Mouse (Mus musculus) mouse embryonic stem cell (cell line): ENCODE results near the gene S100a9.

Experiments
- in situ Hi-C, 2 experiments: fragments of 300-500 bp; cut with MboI; formaldehyde crosslinking; loops; 1 replicate in 1 of 2; 3 replicates in 1 of 2; pipeline ENCODE4 v1.14.3; 2019 to 2020; ENCODE audit warnings: low sequenced_read_pairs in 2 of 2, low pct_unique_long_range_greater_than_20kb in 1 of 2, mixed read lengths in 1 of 2; ENCODE audit not compliant: unreplicated experiment in 1 of 2

S100a9 gene

DNA sequence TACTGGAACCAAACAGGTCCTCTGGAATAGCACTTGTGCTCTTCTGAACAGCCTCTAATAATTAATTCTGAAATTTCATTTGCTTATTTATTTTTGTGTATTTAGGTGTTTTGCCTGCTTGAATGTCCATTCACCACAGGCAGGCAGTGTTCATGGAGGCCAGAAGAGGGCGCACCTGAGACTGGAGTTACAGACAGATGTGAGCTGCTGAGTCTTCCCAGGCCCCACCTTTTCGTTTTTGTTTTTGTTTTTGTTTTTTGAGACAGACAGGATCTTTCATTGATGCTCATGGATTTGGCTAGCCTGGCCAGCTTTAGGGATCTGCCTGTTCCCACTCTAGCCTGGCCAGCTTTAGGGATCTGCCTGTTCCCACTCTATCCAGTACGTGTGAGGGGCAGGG, 51.3 kb downstream of the S100a9 start:
- in situ Hi-C loops = no loop called here
